Mouse (Mus musculus): ENCODE data around the gene Vmo1.

GRCm38 (mm10) chr11:70465211-70465610 is 49.2 kb downstream of the Vmo1 start:
- TF ChIP-seq CTCF (IDR thresholded peaks at IDR 0.05; ENCODE audit: low read depth, low read length) (peak; percentile 14), POLR2A (IDR thresholded peaks at IDR 0.05; ENCODE audit: insufficient read depth, low read length) (no peak)

All from ES-Bruce4 (cell line).